Mouse (Mus musculus) c-Kit-positive CD71-negative TER-119-negative erythroid progenitor cells, embryonic 14.5 days (primary cell): ENCODE measurements around the gene Cse1l.

Experiments
- DNase-seq: peaks from one replicate; pipeline ENCODE4 v3.0.0-alpha.2; 2013; ENCODE audit warnings: low read depth

Gene Cse1l

GRCm38 (mm10) chr2:166977490-166977889, 71.7 kb downstream of the Cse1l start:
- DNase-seq, result no peak

GRCm38 (mm10) chr2:166980161-166980560, 74.3 kb downstream of the Cse1l start:
- no peak for DNase-seq

- DNase-seq, result no peak
These were observed 77.6 kb downstream of the Cse1l start for GRCm38 (mm10) chr2:166983351-166983894.

- DNase-seq, result no peak
These were observed 85.0 kb downstream of the Cse1l start for GRCm38 (mm10) chr2:166990861-166991260.

GRCm38 (mm10) chr2:166991945-166992344, 86.1 kb downstream of the Cse1l start:
- DNase-seq, result no peak

- no peak for DNase-seq
These were observed 89.4 kb downstream of the Cse1l start for GRCm38 (mm10) chr2:166995021-166995795.
